Mouse (Mus musculus) G1E (cell line): ENCODE data around the gene Hebp1.

Experiments used
- CTCF ChIP-seq: IDR thresholded peaks from 2 replicates; pipeline ENCODE4 v1.5.1; 2012; ENCODE audit warnings: low read depth, low read length, inconsistent platforms, mixed read lengths
- GATA1 ChIP-seq: IDR thresholded peaks from 2 replicates; pipeline ENCODE4 v1.6.1; 2012; ENCODE audit warnings: borderline replicate concordance, low read length, inconsistent platforms, mixed read lengths
- GATA2 ChIP-seq: IDR thresholded peaks from 2 replicates; pipeline ENCODE4 v1.6.1; 2012; ENCODE audit warnings: low read depth, low read length, inconsistent platforms, borderline replicate concordance
- TAL1 ChIP-seq: conservative IDR thresholded peaks from 2 replicates; pipeline ENCODE4 v1.6.1; 2012; ENCODE audit warnings: low read depth, low read length, inconsistent platforms, mixed read lengths

GRCm38 (mm10) chr6:135145976-135146375, 51.8 kb downstream of the Hebp1 start:
- TF ChIP-seq CTCF (no peak), TAL1 (no peak), GATA2 (no peak), GATA1 (no peak)
